ENCODE assay signal across 8 mouse cellular contexts in the genomic region with DNA sequence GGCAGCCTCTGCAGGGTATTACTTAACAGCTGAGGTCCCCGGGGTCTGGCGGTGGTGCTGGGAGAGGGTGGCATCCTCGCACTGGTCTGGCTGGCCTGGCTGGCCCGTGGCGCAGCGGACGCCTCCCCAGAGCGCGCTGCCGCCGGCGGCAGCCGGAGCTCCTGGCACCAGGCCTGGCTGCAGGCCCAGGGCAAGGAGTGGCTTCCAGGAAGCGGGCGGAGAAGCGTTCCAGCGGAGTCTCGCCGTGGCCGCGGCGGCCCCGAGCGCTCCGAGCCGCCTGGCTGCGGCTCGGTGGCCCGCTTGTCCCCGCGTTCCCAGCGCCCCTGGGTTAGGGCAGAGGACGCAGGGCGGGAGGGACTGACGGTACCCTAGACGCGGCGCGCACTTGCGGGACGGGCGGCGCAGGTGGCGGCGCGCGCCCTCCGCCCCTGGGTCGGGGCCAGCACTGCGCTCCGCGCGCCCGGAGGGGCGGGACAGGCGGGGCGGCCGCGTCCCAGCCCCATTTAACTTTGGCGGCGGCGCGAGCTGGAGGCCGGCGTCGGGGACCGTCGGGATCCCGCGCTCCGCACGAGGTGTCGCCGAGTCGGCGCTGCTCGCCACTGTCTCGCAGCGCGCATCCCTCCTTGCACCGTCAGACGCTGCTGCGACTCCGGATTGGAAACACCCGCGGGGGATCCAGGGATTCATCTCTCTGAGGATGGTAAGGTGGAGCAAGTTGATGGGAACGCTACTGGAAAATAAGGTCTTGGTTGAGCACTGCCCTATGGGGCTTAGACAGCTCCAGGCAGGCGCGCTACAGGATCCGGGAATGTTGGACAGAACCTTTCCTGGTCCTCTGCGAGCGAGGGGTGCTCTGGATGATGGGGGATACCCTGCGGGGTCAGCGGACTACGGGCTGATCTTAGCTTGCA. TPM values are rescaled to one million over a fixed set of nuclear protein-coding genes. Genes with fewer than 3 reads are reported as not detected.
DNase-seq lines count a peak whose midpoint lies in the region; ATAC-seq and TF ChIP-seq lines count a peak whose summit lies in the region.

TSS of gene Adamtsl3 (plus strand) at position 484 of the 911 bp plus-strand sequence.

- peak within 1 kb of the TSS; percentile 93 for H3K4me2 ChIP-seq in embryonic facial prominence, embryonic 11.5 days (ENCODE audit: low read depth, low read length)
- peak within 1 kb of the TSS; percentile 92 for H3K4me2 ChIP-seq in heart, embryonic 11.5 days
- H3K4me2 ChIP-seq in kidney, embryonic 15.5 days: peak within 1 kb of the TSS; percentile 94

- TF ChIP-seq CTCF in layer of hippocampus, adult 2 months (conservative IDR thresholded peaks at IDR 0.05): no peak

- H3K27ac ChIP-seq in layer of hippocampus, adult 2 months: no peak within 1 kb of the TSS
- H3K27ac ChIP-seq in embryonic facial prominence, embryonic 11.5 days (replicated peaks; ENCODE audit: low read depth, low read length): no peak within 1 kb of the TSS
- no peak within 1 kb of the TSS for H3K27ac ChIP-seq in heart, embryonic 11.5 days (ENCODE audit: low read depth, low read length)
- H3K27ac ChIP-seq in kidney, embryonic 15.5 days: no peak within 1 kb of the TSS

- H3K4me1 ChIP-seq in embryonic facial prominence, embryonic 11.5 days (ENCODE audit: control insufficient read depth, insufficient read depth, low read length): peaks cover 3% of the 10 kb centered on the region; the same call in 1 of the 2 replicates
- peaks cover 8% of the 10 kb centered on the region; the same call in 1 of the 2 replicates for H3K4me1 ChIP-seq in heart, embryonic 11.5 days (ENCODE audit: control insufficient read depth, insufficient read depth, low read length)
- peaks cover 17% of the 10 kb centered on the region for H3K4me1 ChIP-seq in kidney, embryonic 15.5 days

- DNase-seq in layer of hippocampus, adult 2 months (ENCODE audit: low spot score in 2 of 2): no peak
- DNase-seq in layer of hippocampus, adult 8-10 months (ENCODE audit: low spot score in 2 of 2): no peak
- DNase-seq in embryonic facial prominence, embryonic 11.5 days (ENCODE audit: low spot score): peak; percentile 25
- DNase-seq in lung, postnatal 10 days: peak; percentile 61
- DNase-seq in right cerebral cortex, postnatal 4 days: peak; percentile 42

- H3K9ac ChIP-seq in embryonic facial prominence, embryonic 11.5 days (replicated peaks; ENCODE audit: low read length): peak within 1 kb of the TSS; percentile 48
- peak within 1 kb of the TSS; percentile 46 for H3K9ac ChIP-seq in heart, embryonic 11.5 days (ENCODE audit: low read depth, low read length)
- H3K9ac ChIP-seq in kidney, embryonic 15.5 days: peak within 1 kb of the TSS; percentile 31; the same call in 1 of the 2 replicates

- 1% methylated on average over 79 of the region's 95 CpGs for WGBS in embryonic facial prominence, embryonic 11.5 days
- under 1% methylated on average over 94 of the region's 95 CpGs for WGBS in heart, embryonic 11.5 days (ENCODE audit: insufficient replicate concordance)
- 1% methylated on average over 95 of the region's 95 CpGs for WGBS in kidney, embryonic 15.5 days

- H3K36me3 ChIP-seq in embryonic facial prominence, embryonic 11.5 days (replicated peaks; ENCODE audit: control insufficient read depth, insufficient read depth, low read depth, low read length): no peaks in the 10 kb centered on the region
- no peaks in the 10 kb centered on the region for H3K36me3 ChIP-seq in heart, embryonic 11.5 days (ENCODE audit: control insufficient read depth, insufficient read depth, low read length)
- H3K36me3 ChIP-seq in kidney, embryonic 15.5 days: no peaks in the 10 kb centered on the region

- H3K27me3 ChIP-seq in embryonic facial prominence, embryonic 11.5 days (ENCODE audit: control insufficient read depth, insufficient read depth, low read length): peaks cover 33% of the 10 kb centered on the region
- H3K27me3 ChIP-seq in heart, embryonic 11.5 days (ENCODE audit: control insufficient read depth, insufficient read depth, low read length): peaks cover 54% of the 10 kb centered on the region
- peaks cover 58% of the 10 kb centered on the region for H3K27me3 ChIP-seq in kidney, embryonic 15.5 days

- H3K4me3 ChIP-seq in layer of hippocampus, adult 2 months: peak within 1 kb of the TSS; percentile 41
- peak within 1 kb of the TSS; percentile 46 for H3K4me3 ChIP-seq in embryonic facial prominence, embryonic 11.5 days (ENCODE audit: low read depth, low read length)
- H3K4me3 ChIP-seq in heart, embryonic 11.5 days (ENCODE audit: low read depth, low read length): peak within 1 kb of the TSS; percentile 56
- peak within 1 kb of the TSS; percentile 55 for H3K4me3 ChIP-seq in kidney, embryonic 15.5 days (replicated peaks)

- H3K9me3 ChIP-seq in embryonic facial prominence, embryonic 11.5 days (replicated peaks; ENCODE audit: control insufficient read depth, low read length): no peaks in the 10 kb centered on the region
- H3K9me3 ChIP-seq in heart, embryonic 11.5 days (replicated peaks; ENCODE audit: control insufficient read depth, low read length): no peaks in the 10 kb centered on the region
- H3K9me3 ChIP-seq in kidney, embryonic 15.5 days (replicated peaks): no peaks in the 10 kb centered on the region

- ATAC-seq in embryonic facial prominence, embryonic 11.5 days (replicated peaks; ENCODE audit: insufficient number of reproducible peaks, low FRiP score, low TSS enrichment, low read depth): 0 out of 2 replicates have a peak, but pooled peaks have one; percentile 32
- ATAC-seq in heart, embryonic 11.5 days (replicated peaks; ENCODE audit: insufficient number of reproducible peaks, low FRiP score, low TSS enrichment): 0 out of 2 replicates have a peak, but pooled peaks have one; percentile 26
- peak; percentile 60 for ATAC-seq in kidney, embryonic 15.5 days (replicated peaks; ENCODE audit: low FRiP score)
- ATAC-seq in megakaryocyte-erythroid progenitor cell, adult 5-6 weeks (replicated peaks; ENCODE audit: low FRiP score, low TSS enrichment, poor library complexity, severe bottlenecking): no peak

RNA-seq across cellular contexts. Expression of gene Adamtsl3, which starts in this region (rescaled TPM):
- 1 to 10 TPM; 1.4 to 1.7 TPM for total RNA-seq in layer of hippocampus, adult 2 months (2021)
- 1 to 10 TPM; 2.0 to 4.4 (median 3.6) TPM for total RNA-seq in layer of hippocampus, adult 8-10 months (2022)
- polyA plus RNA-seq in embryonic facial prominence, embryonic 11.5 days (2014; fragmentation: Nextera tagmentation; extraction: Ambion mirVana): 0.31 and 0.63 TPM in 2 replicates
- polyA plus RNA-seq in heart, embryonic 11.5 days (2014; fragmentation: Nextera tagmentation; extraction: Ambion mirVana): 0.54 and 0.57 TPM in 2 replicates
- 0.43 and 0.58 TPM in 2 replicates for polyA plus RNA-seq in kidney, embryonic 15.5 days (2015; fragmentation: Nextera tagmentation; extraction: Ambion mirVana)
- total RNA-seq in megakaryocyte-erythroid progenitor cell, adult 5-6 weeks (2014; fragmentation: Nextera tagmentation): not detected in 2 replicates
- total RNA-seq in megakaryocyte-erythroid progenitor cell, adult 5-6 weeks (2017): not detected in 2 replicates

Comparison
In these comparisons a context has a peak if more than half of its experiments do, and no peak if none do; other contexts are left out.
1. Peak in DNase-seq, ATAC-seq, H3K4me3 ChIP-seq, H3K9ac ChIP-seq and H3K4me2 ChIP-seq in embryonic facial prominence, embryonic 11.5 days; RNA of the gene not detected or under 1 TPM.
2. Peak in ATAC-seq, H3K4me3 ChIP-seq, H3K9ac ChIP-seq and H3K4me2 ChIP-seq in heart, embryonic 11.5 days; RNA of the gene not detected or under 1 TPM.
3. Peak in ATAC-seq, H3K4me3 ChIP-seq, H3K9ac ChIP-seq and H3K4me2 ChIP-seq in kidney, embryonic 15.5 days; RNA of the gene not detected or under 1 TPM.
4. DNase-seq: peak in lung, postnatal 10 days (single experiment) and right cerebral cortex, postnatal 4 days (single experiment); none in layer of hippocampus, adult 2 months (0 of 2) and layer of hippocampus, adult 8-10 months (0 of 2).
5. Peak in every context shown above with its lines, with median percentiles within 50 percentile points of each other: H3K4me3 ChIP-seq, H3K4me2 ChIP-seq and H3K9ac ChIP-seq.